Mouse (Mus musculus) brain, embryonic 14.5 days (tissue): ENCODE measurements around the gene Ptp4a2.

Experiments used
- CTCF ChIP-seq: fragments of 200-500 bp; IDR thresholded peaks from 2 replicates; pipeline ENCODE4 v1.5.1; 2012; ENCODE audit warnings: inconsistent platforms, mild to moderate bottlenecking, moderate library complexity, borderline replicate concordance; ENCODE audit not compliant: insufficient read depth, insufficient read length; ENCODE audit errors: extremely low read depth
- POLR2A ChIP-seq: fragments of 200-500 bp; IDR thresholded peaks from 2 replicates; pipeline ENCODE4 v1.6.1; 2012; ENCODE audit warnings: mild to moderate bottlenecking, inconsistent platforms, borderline replicate concordance; ENCODE audit not compliant: poor library complexity, insufficient read depth, insufficient read length, severe bottlenecking; ENCODE audit errors: extremely low read depth

GRCm38 (mm10) chr4:129879206-129879780 is 68.3 kb downstream of the Ptp4a2 start:
- TF ChIP-seq POLR2A (no peak), CTCF (no peak)
